ENCODE assay signal across 11 mouse cellular contexts in genomic region chr19:61266246-61266615, GRCm38 (mm10). TPM values are rescaled to one million over a fixed set of nuclear protein-coding genes. Genes with fewer than 3 reads are reported as not detected.
A peak's percentile ranks its signal among the peaks of the same experiment; 100 is the strongest.
DNase-seq lines count a peak whose midpoint lies in the region; ATAC-seq and TF ChIP-seq lines count a peak whose summit lies in the region.
"Had no signal": no experiment of that assay in that cellular context is flagged by ENCODE, and none has a peak within 500 bp of the region (broad histone marks: within the 10 kb centered on the region; RNA-seq: fewer than 3 reads in every experiment).

No protein-coding gene starts in this region.

- no peaks in the 10 kb centered on the region for H3K27me3 ChIP-seq in intestine, embryonic 14.5 days (replicated peaks; ENCODE audit: control insufficient read depth, insufficient read depth, low read length)
- no peaks in the 10 kb centered on the region for H3K27me3 ChIP-seq in intestine, postnatal 0 days (replicated peaks; ENCODE audit: control insufficient read depth, insufficient read depth, low read length)
- H3K27me3 ChIP-seq in MEL (ENCODE audit: control insufficient read depth in 1 of 2, insufficient read depth in 2 of 2, low read length in 2 of 2): no peaks in the 10 kb centered on the region
- H3K27me3 ChIP-seq in hindbrain, postnatal 0 days (ENCODE audit: insufficient read depth, low read length): no peaks in the 10 kb centered on the region
- H3K27me3 ChIP-seq in liver, embryonic 12.5 days (replicated peaks): no peaks in the 10 kb centered on the region
- H3K27me3 ChIP-seq: limb, embryonic 15.5 days had no signal

- H3K4me2 ChIP-seq in intestine, embryonic 14.5 days (ENCODE audit: low read length): no peak overlapping the region
- no peak overlapping the region for H3K4me2 ChIP-seq in intestine, postnatal 0 days (replicated peaks; ENCODE audit: low read depth)
- no peak overlapping the region for H3K4me2 ChIP-seq in hindbrain, postnatal 0 days (ENCODE audit: low read depth, low read length)
- H3K4me2 ChIP-seq in liver, embryonic 12.5 days: no peak overlapping the region
- H3K4me2 ChIP-seq: limb, embryonic 15.5 days had no signal

- no peak overlapping the region for H3K27ac ChIP-seq in intestine, embryonic 14.5 days (ENCODE audit: low read depth)
- no peak overlapping the region for H3K27ac ChIP-seq in intestine, postnatal 0 days (ENCODE audit: low read depth, low read length)
- no peak overlapping the region; the same call in 1 of the 2 replicates for H3K27ac ChIP-seq in MEL (ENCODE audit: control insufficient read depth, low read depth, low read length)
- H3K27ac ChIP-seq in hindbrain, postnatal 0 days: no peak overlapping the region
- H3K27ac ChIP-seq in liver, embryonic 12.5 days: peak overlapping the region; percentile 64; the same call in 1 of the 2 replicates
- H3K27ac ChIP-seq: limb, embryonic 15.5 days had no signal

- no peaks in the 10 kb centered on the region for H3K36me3 ChIP-seq in intestine, embryonic 14.5 days (ENCODE audit: control insufficient read depth, insufficient read depth, low read length)
- no peaks in the 10 kb centered on the region for H3K36me3 ChIP-seq in intestine, postnatal 0 days (ENCODE audit: control insufficient read depth, insufficient read depth)
- H3K36me3 ChIP-seq in MEL (ENCODE audit: control insufficient read depth in 1 of 2, insufficient read depth in 2 of 2, low read length in 2 of 2): peaks cover 0 to 6% of the 10 kb centered on the region in 2 experiments; a peak in 2 of 4 replicates
- H3K36me3 ChIP-seq in hindbrain, postnatal 0 days (ENCODE audit: insufficient read depth, low read length): no peaks in the 10 kb centered on the region
- no peaks in the 10 kb centered on the region for H3K36me3 ChIP-seq in liver, embryonic 12.5 days
- H3K36me3 ChIP-seq: limb, embryonic 15.5 days had no signal

- no peak; a peak in 1 of 4 replicates for TF ChIP-seq EP300 in MEL (IDR thresholded peaks at IDR 0.05; ENCODE audit: low read depth in 1 of 2, low read length in 2 of 2)

- no peaks in the 10 kb centered on the region for H3K79me2 ChIP-seq in MEL (ENCODE audit: control insufficient read depth, insufficient read depth, low read length, poor library complexity)

- no peak for ATAC-seq in intestine, embryonic 14.5 days (replicated peaks; ENCODE audit: low FRiP score, low TSS enrichment, low read depth)
- no peak for ATAC-seq in intestine, postnatal 0 days
- no peak for ATAC-seq in hindbrain, postnatal 0 days
- ATAC-seq in liver, embryonic 12.5 days: no peak
- no peak for ATAC-seq in megakaryocyte-erythroid progenitor cell, adult 5-6 weeks (replicated peaks; ENCODE audit: low FRiP score, low TSS enrichment, poor library complexity, severe bottlenecking)

- WGBS in intestine, embryonic 14.5 days: 2% methylated on average over 12 of the region's 12 CpGs
- 2% methylated on average over 12 of the region's 12 CpGs for WGBS in intestine, postnatal 0 days
- 3% methylated on average over 12 of the region's 12 CpGs for WGBS in hindbrain, postnatal 0 days
- WGBS in liver, embryonic 12.5 days (ENCODE audit: insufficient replicate concordance): 4% methylated on average over 12 of the region's 12 CpGs

- H3K4me3 ChIP-seq in intestine, embryonic 14.5 days (ENCODE audit: low read depth, low read length): no peak overlapping the region
- H3K4me3 ChIP-seq in intestine, postnatal 0 days (ENCODE audit: low read depth, low read length): no peak overlapping the region
- H3K4me3 ChIP-seq in MEL (ENCODE audit: control insufficient read depth in 1 of 2, insufficient read depth in 1 of 2, low read depth in 2 of 2, low read length in 2 of 2): no peak overlapping the region
- no peak overlapping the region for H3K4me3 ChIP-seq in hindbrain, postnatal 0 days (ENCODE audit: low read length)
- no peak overlapping the region for H3K4me3 ChIP-seq in liver, embryonic 12.5 days
- H3K4me3 ChIP-seq: limb, embryonic 15.5 days had no signal

- DNase-seq in intestine, embryonic 14.5 days (ENCODE audit: low spot score): peak; percentile 75
- peak; percentile 90 for DNase-seq in MEL (ENCODE audit: low read depth, low spot score)
- DNase-seq in c-Kit-positive CD71-positive TER-119-negative erythroid progenitor cells, embryonic 14.5 days (ENCODE audit: low read depth): peak; percentile 20
- DNase-seq in hindbrain, postnatal 0 days (ENCODE audit: low spot score): peak; percentile 38
- peak; percentile 41 for DNase-seq in spleen, adult 12 weeks (ENCODE audit: low spot score)

- no peaks in the 10 kb centered on the region for H3K4me1 ChIP-seq in intestine, embryonic 14.5 days (replicated peaks; ENCODE audit: control insufficient read depth, insufficient read depth, low read length)
- no peaks in the 10 kb centered on the region; the same call in 1 of the 2 replicates for H3K4me1 ChIP-seq in intestine, postnatal 0 days (replicated peaks; ENCODE audit: control insufficient read depth, insufficient read depth, low read length)
- peaks cover 6 to 8% of the 10 kb centered on the region in 2 experiments; a peak in 3 of 4 replicates for H3K4me1 ChIP-seq in MEL (ENCODE audit: control insufficient read depth in 1 of 2, insufficient read depth in 2 of 2, low read length in 2 of 2)
- no peaks in the 10 kb centered on the region for H3K4me1 ChIP-seq in hindbrain, postnatal 0 days (ENCODE audit: insufficient read depth, low read length)
- peaks cover 7% of the 10 kb centered on the region for H3K4me1 ChIP-seq in liver, embryonic 12.5 days
- H3K4me1 ChIP-seq: limb, embryonic 15.5 days had no signal

- no peaks in the 10 kb centered on the region for H3K9me3 ChIP-seq in intestine, embryonic 14.5 days (ENCODE audit: control insufficient read depth, low read length)
- H3K9me3 ChIP-seq in intestine, postnatal 0 days (ENCODE audit: control insufficient read depth): no peaks in the 10 kb centered on the region
- no peaks in the 10 kb centered on the region for H3K9me3 ChIP-seq in MEL (replicated peaks; ENCODE audit: insufficient read depth, low read length)
- H3K9me3 ChIP-seq in hindbrain, postnatal 0 days (ENCODE audit: low read length): no peaks in the 10 kb centered on the region
- no peaks in the 10 kb centered on the region for H3K9me3 ChIP-seq in liver, embryonic 12.5 days (replicated peaks)
- H3K9me3 ChIP-seq: limb, embryonic 15.5 days had no signal

- no peak for TF ChIP-seq POLR2A in MEL (IDR thresholded peaks at IDR 0.05; ENCODE audit: control insufficient read depth in 1 of 2, insufficient read depth in 1 of 2, low read depth in 1 of 2, low read length in 2 of 2, poor library complexity in 1 of 2)

- TF ChIP-seq CTCF in intestine, postnatal 0 days (IDR thresholded peaks at IDR 0.05; ENCODE audit: low read depth): no peak
- no peak for TF ChIP-seq CTCF in MEL (IDR thresholded peaks at IDR 0.05 in 2 of 3, conservative IDR thresholded peaks at IDR 0.05 in 1 of 3; ENCODE audit: control insufficient read depth in 1 of 3, insufficient read depth in 1 of 3, low read depth in 2 of 3, low read length in 3 of 3, poor library complexity in 1 of 3, severe bottlenecking in 1 of 3)
- no peak for TF ChIP-seq CTCF in hindbrain, postnatal 0 days (IDR thresholded peaks at IDR 0.05; ENCODE audit: low read depth)

- TF ChIP-seq RAD21 in MEL (IDR thresholded peaks at IDR 0.05; ENCODE audit: low read depth, low read length): no peak

- H3K9ac ChIP-seq in intestine, embryonic 14.5 days (ENCODE audit: low read length): no peak overlapping the region
- H3K9ac ChIP-seq in intestine, postnatal 0 days (ENCODE audit: low read depth, low read length): no peak overlapping the region
- no peak overlapping the region for H3K9ac ChIP-seq in MEL (ENCODE audit: control insufficient read depth, low read depth, low read length, poor library complexity, severe bottlenecking)
- no peak overlapping the region for H3K9ac ChIP-seq in hindbrain, postnatal 0 days (replicated peaks; ENCODE audit: low read length)
- no peak overlapping the region for H3K9ac ChIP-seq in liver, embryonic 12.5 days
- H3K9ac ChIP-seq: limb, embryonic 15.5 days had no signal

TF ChIP-seq in MEL, 35 proteins besides CTCF, POLR2A, EP300 and RAD21 (continues in another document):
- TF ChIP-seq HCFC1 (IDR thresholded peaks at IDR 0.05; ENCODE audit: low read depth, low read length): no peak
- TF ChIP-seq ZC3H11A (IDR thresholded peaks at IDR 0.05; ENCODE audit: low read depth, low read length): no peak
- TF ChIP-seq NRF1 (IDR thresholded peaks at IDR 0.05; ENCODE audit: insufficient read depth, low read depth, low read length, poor library complexity, severe bottlenecking): no peak
- no peak; the same call in 1 of the 2 replicates for TF ChIP-seq MAZ (IDR thresholded peaks at IDR 0.05; ENCODE audit: low read depth, low read length)
- no peak for TF ChIP-seq USF1 (IDR thresholded peaks at IDR 0.05; ENCODE audit: low read depth, low read length)
- no peak for TF ChIP-seq ELF1 (IDR thresholded peaks at IDR 0.05; ENCODE audit: low read depth, low read length)
- TF ChIP-seq MAFK (IDR thresholded peaks at IDR 0.05; ENCODE audit: borderline replicate concordance, low read depth, low read length): no peak

RNA-seq across cellular contexts. Expression of gene Gm21060, which starts 30.6 kb away (rescaled TPM):
- polyA plus RNA-seq in intestine, embryonic 14.5 days (2014; fragmentation: Nextera tagmentation; extraction: Ambion mirVana): not detected in 2 replicates
- not detected in 2 replicates for polyA plus RNA-seq in intestine, postnatal 0 days (2015; fragmentation: Nextera tagmentation; extraction: Ambion mirVana)
- not detected in 2 replicates for total RNA-seq in MEL (2012; rRNA removed)
- polyA plus RNA-seq in MEL (2012; ENCODE audit: insufficient read depth in 1 of 2, insufficient read length in 2 of 2, low read depth in 1 of 2, low replicate concordance in 2 of 2, missing spikeins in 1 of 2): not detected
- not detected in 2 replicates for total RNA-seq in hindbrain, postnatal 0 days (2014; rRNA removed)
- polyA plus RNA-seq in hindbrain, postnatal 0 days (2015; fragmentation: Nextera tagmentation; extraction: Ambion mirVana): not detected in 2 replicates
- not detected in 2 replicates for polyA plus RNA-seq in liver, embryonic 12.5 days (2016; fragmentation: Nextera tagmentation; extraction: Ambion mirVana)
- total RNA-seq in megakaryocyte-erythroid progenitor cell, adult 5-6 weeks (2014; fragmentation: Nextera tagmentation): not detected in 2 replicates
- total RNA-seq in megakaryocyte-erythroid progenitor cell, adult 5-6 weeks (2017): not detected in 2 replicates
- polyA plus RNA-seq: cortical plate, adult 2 months; limb, embryonic 15.5 days; testis, adult 2 months had no signal

RNA-seq across cellular contexts. Expression of gene Csf2ra, which starts 38.0 kb away (rescaled TPM):
- polyA plus RNA-seq in intestine, embryonic 14.5 days (2014; fragmentation: Nextera tagmentation; extraction: Ambion mirVana): 32.0 and 32.6 TPM in 2 replicates
- polyA plus RNA-seq in intestine, postnatal 0 days (2015; fragmentation: Nextera tagmentation; extraction: Ambion mirVana): 13.2 and 21.9 TPM in 2 replicates
- not detected in 2 replicates for total RNA-seq in MEL (2012; rRNA removed)
- not detected for polyA plus RNA-seq in MEL (2012; ENCODE audit: insufficient read depth in 1 of 2, insufficient read length in 2 of 2, low read depth in 1 of 2, low replicate concordance in 2 of 2, missing spikeins in 1 of 2)
- 39.6 and 48.2 TPM in 2 replicates for total RNA-seq in hindbrain, postnatal 0 days (2014; rRNA removed)
- polyA plus RNA-seq in hindbrain, postnatal 0 days (2015; fragmentation: Nextera tagmentation; extraction: Ambion mirVana): 36.3 and 44.1 TPM in 2 replicates
- 14.2 and 15.9 TPM in 2 replicates for polyA plus RNA-seq in liver, embryonic 12.5 days (2016; fragmentation: Nextera tagmentation; extraction: Ambion mirVana)
- 27.9 and 37.1 TPM in 2 replicates for total RNA-seq in megakaryocyte-erythroid progenitor cell, adult 5-6 weeks (2014; fragmentation: Nextera tagmentation)
- 6.1 and 16.6 TPM in 2 replicates for total RNA-seq in megakaryocyte-erythroid progenitor cell, adult 5-6 weeks (2017)

Comparison
In these comparisons a context has a peak if more than half of its experiments do, and no peak if none do; other contexts are left out.
1. DNase-seq: peak in every context shown above with its lines; median percentile 90 in MEL; 75 in intestine, embryonic 14.5 days; 41 in spleen, adult 12 weeks; 38 in hindbrain, postnatal 0 days; 20 in c-Kit-positive CD71-positive TER-119-negative erythroid progenitor cells, embryonic 14.5 days.
2. RNA of gene Csf2ra, which starts 38.0 kb away (polyA plus RNA-seq): 36.3 to 44.1 TPM in hindbrain, postnatal 0 days, 32.0 to 32.6 TPM in intestine, embryonic 14.5 days, 14.2 to 15.9 TPM in liver, embryonic 12.5 days and 13.2 to 21.9 TPM in intestine, postnatal 0 days; not detected in MEL; every median in the first group is over 10 times any median in the second.